Mouse (Mus musculus): Measurements from ENCODE around the gene Bbs2.
A peak's percentile ranks its signal among the peaks of the same experiment; 100 is the strongest.

Bbs2 gene

GRCm38 (mm10) chr8:94098081-94098974 is at the start of gene Bbs2:
Gene Bbs2, minus strand, starts transcription at chr8:94098928.
- peak; percentile 99 to 100 for DNase-seq

GRCm38 (mm10) chr8:94148236-94148635 is 49.5 kb upstream of the Bbs2 start:
- DNase-seq, result no peak

DNA sequence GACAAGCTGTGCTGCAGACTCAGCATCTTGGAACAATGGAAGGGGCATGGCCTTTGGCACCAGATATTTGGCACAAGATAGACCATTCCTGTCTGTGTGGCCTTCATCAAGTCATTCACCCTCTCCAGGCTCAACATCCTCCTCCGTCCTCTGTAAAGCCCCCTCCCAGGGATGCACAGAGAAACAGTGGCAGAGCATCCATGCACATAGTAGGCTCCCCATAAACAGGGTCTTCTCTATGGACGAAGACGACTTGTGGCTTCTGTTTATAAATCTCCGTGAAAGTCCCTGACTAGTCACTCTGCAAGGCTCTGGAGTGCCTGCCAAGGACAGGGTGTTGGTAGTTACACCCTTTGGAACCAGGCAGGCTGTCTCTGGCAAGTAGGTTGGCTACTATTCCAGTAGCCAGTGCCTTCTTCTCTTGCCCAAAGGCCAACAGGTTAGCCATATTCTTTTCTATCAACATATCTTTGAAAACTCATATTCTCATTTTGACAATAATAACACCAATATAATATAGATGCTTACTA is 41.6 kb upstream of the Bbs2 start:
- DNase-seq, result no peak

DNA sequence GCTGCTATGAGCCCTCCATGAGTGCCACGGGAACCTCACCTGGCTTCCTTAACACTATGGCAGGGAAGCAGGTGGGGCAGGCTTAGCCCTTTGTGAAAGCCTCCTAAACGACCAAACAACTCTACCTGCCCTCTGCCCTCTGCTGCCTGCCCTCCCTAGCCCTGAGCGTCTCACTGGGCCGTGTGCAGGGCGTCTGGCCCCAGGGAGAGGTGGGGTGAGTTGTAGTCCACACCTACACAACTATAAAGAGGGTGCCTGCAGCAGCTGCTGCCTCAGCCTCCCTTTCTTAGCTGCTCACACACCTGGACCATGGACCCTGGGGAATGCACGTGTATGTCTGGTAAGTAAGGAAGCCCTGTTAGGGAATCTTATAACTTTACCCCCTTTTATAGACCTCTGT is 38.2 kb upstream of the Bbs2 start, which contains the start of gene Mt4:
Gene Mt4 (plus strand): TSS at position 265 of the 400 bp plus-strand sequence.
- DNase-seq, result no peak

GRCm38 (mm10) chr8:94136192-94136591 is 37.5 kb upstream of the Bbs2 start:
- no peak for DNase-seq

DNA sequence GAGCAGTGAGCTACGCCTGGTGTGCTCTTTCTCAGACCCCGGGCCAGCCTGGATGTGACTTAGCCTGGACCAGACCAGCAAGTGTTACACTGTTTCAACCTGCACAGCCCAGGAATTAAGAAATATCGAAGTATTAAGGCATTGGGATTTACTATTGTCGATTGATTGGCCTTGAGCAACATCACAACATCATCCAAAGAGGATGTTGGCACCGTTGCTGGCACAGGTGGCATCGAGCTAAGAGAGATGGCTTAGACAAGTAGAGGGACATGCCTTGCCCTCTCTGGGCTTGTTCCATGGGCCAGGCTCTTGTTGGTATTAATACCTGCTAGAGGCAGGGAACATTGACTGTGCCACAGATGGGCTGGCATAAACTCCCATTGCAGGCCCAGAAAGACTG is 36.8 kb upstream of the Bbs2 start:
- DNase-seq, result no peak

- DNase-seq, result peak in 1 of 2 experiments; percentile 3
Measured at GRCm38 (mm10) chr8:94134601-94135000, 35.9 kb upstream of the Bbs2 start.

DNA sequence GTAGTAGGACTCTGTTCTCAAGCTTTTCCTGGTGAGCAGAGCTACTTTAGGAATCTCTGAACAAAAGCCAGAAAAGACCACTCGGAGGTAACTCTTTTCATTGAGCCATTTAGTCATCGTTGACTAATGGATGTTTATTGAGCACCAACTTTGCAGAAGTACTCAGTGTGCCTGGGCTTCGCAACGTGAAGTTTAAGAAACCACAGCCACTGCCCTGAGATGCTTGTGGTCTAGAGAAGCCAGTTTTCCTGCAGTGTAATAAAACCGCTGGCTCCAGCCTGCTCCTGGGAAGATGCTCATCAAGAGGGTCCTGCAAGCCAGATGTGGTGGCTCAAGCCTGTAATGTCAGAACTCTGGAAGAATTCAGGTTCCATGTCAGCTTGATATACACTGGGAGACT is 33.4 kb upstream of the Bbs2 start:
- no peak for DNase-seq

- no peak for DNase-seq
Measured at GRCm38 (mm10) chr8:94130126-94130525, 31.4 kb upstream of the Bbs2 start.

DNA sequence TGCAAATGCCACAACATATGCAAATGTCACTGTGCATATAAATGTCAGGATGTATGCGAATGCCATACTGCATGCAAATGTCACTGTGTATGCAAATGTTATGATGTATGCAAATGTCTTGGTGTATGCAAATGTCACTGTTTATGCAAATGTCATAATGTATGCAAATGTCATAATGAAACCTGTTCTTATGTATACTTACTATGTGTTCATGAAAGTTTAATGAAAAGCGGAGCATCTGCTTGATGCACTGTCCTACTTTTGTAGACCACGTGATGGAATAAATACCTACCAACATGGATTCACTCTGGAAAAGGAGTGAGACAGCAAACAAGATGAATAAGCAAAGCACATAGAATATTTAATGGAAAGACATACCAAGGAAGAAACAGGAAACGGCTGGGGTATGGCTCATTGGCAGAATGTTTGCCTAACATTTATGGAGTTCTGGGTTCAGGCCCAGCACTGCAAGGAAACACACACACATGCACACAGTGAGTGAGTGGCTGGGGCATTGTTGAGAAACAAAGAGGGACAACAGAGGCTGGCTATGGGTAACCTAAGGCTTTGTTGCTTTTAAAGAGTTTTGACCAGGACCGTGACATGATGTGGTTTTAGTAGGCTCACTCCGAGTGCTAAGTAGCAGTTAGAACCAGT is 30.5 kb upstream of the Bbs2 start:
- DNase-seq, result no peak

DNA sequence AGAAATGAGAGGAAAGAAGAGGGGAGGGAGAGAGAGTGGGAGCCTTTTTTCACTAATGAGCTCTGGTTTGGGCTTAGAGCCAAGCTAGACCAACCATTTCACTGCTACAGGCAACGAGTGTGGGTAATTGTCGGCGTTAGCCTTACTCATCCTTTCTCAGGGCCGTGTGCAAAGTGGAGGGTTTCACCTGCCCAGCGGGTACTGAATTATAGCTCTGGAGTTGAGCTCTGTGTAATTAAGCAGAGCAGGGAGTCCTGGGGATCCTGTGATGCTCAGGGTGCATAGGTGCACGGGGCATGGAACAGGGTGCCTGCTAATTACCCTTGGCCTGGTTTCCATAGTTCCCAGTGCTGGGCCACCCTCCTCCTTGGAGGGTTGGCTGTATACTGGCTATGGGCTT is 29.0 kb upstream of the Bbs2 start:
- DNase-seq, result no peak

DNA sequence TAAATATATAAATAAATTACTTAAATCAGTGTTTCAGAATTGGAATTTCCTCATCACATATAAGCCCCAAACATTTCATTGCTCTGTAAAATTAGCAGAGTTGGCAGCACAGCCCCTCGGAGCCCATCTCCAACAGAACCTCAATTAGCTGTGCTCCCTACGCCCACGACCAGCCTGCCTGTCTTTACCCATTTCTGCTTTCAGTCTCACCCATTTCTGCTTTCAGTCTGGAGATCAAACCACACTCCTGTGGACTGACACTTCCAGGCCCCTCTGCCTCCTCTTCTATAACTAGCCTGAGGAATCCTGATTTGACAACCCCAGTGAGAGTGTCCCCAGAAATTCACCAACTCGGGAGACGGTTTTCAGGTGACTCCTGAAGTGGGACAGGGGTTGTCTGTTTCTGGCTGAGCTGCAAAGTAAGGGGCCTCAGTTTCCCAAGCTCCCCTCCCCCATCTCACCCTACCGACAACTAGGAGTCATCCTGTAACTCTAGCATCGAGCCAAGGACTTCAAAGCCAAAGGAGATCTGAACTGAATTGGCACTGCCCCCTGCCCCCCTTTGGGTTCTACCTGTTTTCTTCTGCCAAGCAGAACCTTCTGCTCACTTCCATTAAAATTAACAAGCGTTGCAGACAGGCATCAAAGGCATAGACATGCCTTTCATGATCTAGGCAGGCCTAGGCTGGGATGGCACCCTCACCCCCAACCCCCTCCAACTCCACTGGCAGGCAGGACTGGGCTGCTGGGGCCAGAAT is 24.2 kb upstream of the Bbs2 start:
- DNase-seq, result no peak

- no peak for DNase-seq
Measured at GRCm38 (mm10) chr8:94121625-94122024, 22.9 kb upstream of the Bbs2 start.

DNA sequence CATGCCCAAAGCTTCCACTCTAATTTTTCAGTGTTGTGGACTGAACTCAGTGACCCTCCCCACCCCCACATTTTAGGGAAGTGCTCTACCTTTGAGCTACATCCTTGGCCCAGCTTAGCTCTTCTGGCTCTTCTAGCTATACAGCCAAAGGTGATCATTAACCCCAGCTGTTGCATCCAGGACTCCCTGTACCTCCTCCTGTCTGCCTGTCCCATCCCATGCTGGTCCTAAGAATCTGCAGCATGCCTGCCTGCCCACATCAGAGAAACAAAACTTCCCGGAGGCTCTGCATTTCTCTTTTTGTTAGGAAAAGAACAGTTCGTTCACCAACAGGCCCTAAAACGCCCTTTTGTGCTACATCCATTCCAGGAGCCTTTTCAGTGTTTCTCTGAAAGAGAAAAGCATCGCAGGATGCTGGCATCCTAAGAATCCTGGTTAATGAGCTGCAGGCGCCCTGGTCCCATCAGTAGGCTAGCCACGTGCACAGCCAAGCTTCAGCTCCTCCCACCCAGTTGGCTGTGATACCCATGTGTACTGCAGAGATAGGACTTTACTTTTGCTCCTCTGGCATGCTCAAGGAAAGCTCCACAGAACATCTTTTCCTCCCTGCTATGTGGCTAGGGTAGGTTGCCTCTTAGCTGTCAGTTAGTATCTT is 20.2 kb upstream of the Bbs2 start:
- peak; percentile 26 to 39 for DNase-seq

- DNase-seq, result no peak
Measured at GRCm38 (mm10) chr8:94113972-94114371, 15.2 kb upstream of the Bbs2 start.

DNA sequence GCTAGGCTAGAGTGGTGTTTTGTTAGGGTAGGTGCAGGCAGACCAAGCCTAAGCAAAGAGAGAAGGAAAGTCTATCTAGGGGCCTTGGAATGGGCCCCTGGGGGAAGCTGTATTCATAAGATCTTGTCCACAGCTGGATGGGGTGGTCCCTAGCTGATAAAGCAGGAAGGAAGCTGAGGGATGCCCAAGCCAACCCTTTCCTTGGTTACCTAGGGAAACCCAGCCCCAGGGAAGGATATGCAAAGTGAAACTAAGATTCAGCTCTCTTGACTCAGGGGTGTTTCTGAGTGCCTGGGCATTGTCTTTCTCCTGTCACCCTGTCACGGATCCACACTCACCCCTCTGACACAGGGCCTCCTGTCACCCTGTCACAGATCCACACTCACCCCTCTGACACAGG is 14.7 kb upstream of the Bbs2 start:
- no peak for DNase-seq

- DNase-seq, result no peak
Measured at GRCm38 (mm10) chr8:94110526-94111177, 11.9 kb upstream of the Bbs2 start.

GRCm38 (mm10) chr8:94109835-94110234 is 11.1 kb upstream of the Bbs2 start:
- no peak for DNase-seq

DNA sequence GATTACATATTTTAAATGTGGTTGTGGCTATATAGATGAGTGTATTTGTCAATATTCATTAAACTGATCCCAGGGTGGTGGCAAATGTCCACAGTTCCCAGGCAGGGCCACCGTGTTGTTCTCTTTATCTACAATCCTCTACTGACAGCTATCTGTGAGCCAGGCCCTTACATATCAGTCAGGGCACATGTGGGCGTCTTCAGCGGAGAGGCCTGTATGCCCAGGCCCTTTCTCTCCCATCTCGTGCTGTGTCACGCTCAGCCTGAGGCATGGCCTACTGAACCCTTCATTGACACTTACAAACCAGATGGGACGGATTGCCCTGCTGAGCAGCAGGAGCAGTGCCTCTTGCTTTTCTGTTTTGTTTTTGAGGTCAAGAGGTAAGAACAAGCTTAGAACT is 10.7 kb upstream of the Bbs2 start:
- DNase-seq, result no peak

DNA sequence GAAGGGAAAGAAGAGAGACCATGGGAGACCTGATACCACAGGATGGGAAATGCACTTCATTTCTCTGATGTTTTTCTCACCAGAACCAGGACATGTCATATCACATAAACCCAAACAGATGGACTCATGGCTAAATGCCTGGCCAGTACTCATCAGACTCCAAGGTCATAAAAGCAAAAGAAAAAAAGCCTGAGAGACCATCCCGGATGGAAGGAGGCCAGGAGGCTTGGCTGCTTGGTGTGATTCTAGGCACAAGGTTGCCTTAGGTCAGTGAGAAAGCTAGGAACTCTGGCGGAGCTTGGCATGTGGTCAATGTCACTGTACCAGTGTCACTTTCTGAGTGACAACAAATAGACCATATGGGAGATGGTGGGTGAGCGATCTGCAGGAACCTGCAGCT is 9.1 kb upstream of the Bbs2 start:
- peak; percentile 16 to 24 for DNase-seq

DNA sequence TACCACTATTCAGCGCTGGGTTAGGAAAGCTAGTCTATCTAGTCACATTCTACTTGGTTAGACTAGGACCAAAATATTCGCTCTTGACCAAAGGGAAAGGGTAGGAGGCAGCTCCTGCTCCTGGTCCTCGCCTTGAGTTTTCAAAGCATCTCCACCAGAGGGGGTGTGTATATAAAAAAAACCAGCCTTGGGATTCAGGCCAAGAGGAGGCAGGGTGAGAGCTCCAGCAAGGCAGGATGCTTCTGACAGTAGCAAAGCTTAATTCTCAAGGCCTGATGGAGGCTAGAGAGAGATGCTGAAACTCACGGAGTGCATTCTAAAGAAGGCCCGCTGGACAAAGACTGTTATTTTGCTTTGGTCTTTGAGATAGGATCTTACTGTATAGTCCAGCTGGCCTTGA is 5.4 kb upstream of the Bbs2 start:
- no peak for DNase-seq

DNA sequence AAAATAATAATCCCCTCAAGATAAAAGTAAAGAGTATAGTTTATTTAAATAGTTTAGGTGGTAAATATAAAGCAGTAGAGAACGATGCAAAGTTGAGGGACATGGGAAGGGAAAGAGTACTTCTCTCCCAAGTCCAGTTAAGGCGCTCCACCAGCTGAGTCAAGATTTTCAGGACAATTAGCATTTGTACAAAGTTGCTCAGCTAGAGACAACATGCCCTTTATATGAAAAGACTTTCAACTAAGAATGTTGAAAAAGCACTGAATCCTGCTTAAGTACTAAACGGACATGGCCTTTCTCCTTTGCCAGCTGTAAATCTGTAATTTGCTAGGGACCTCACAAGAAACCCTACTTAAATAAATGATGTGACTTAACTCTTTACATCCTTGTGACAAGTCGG is 268 bp upstream of the Bbs2 start:
- no peak for DNase-seq

Data from kidney, postnatal 36 days (tissue).